Mouse (Mus musculus): ENCODE measurements around the gene Efcab3.

DNA sequence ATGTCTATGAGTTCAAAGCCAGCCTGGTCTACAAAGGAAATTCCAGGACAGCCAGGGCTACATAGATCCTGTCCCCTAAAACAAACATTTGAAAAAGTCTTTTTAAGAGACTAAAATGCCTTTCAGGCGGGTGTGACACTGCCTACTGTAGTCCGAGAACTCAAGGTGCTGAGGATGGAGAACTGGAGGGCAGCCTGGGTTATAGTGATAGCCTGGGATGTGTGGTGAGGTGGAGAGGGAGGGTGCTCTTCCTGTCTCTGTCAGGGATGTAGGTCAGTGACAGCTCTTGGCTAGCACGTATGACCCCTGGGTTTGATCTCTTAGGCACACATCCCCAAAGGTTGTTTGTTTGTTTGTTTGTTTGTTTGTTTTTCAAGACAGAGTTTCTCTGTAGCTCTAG lies 80.7 kb downstream of the Efcab3 start:
- TF ChIP-seq CTCF (IDR thresholded peaks at IDR 0.05; ENCODE audit: extremely low read depth, insufficient read depth, low read length) = no peak
- no peak for TF ChIP-seq POLR2A (IDR thresholded peaks at IDR 0.05; ENCODE audit: extremely low read depth, insufficient read depth, low read length)

All from cortical plate, adult 2 months (tissue).